Mouse (Mus musculus) liver, adult 2 months (tissue): ENCODE measurements around the gene Fgd3. TPM values are rescaled to one million over a fixed set of nuclear protein-coding genes. Genes with fewer than 3 reads are reported as not detected.

ENCODE experiments used
- DNase-seq: peaks from one replicate; pipeline ENCODE4 v3.0.0-alpha.2; 2011; ENCODE audit warnings: low read depth, low spot score; ENCODE audit errors: extremely low read depth
- H3K27ac ChIP-seq: fragments of 200-500 bp; replicated peaks from 2 replicates; pipeline ENCODE4 v1.5.1; 2012; ENCODE audit warnings: low read depth, mild to moderate bottlenecking, control low read depth, inconsistent platforms, low read length; ENCODE audit not compliant: insufficient read depth
- H3K27me3 ChIP-seq: fragments of 200-500 bp; 2 replicates; pipeline ENCODE4 v1.6.1; 2012; ENCODE audit warnings: mild to moderate bottlenecking, moderate library complexity, low read length, inconsistent platforms; ENCODE audit not compliant: control insufficient read depth, insufficient read depth
- H3K36me3 ChIP-seq: fragments of 200-500 bp; 2 replicates; pipeline ENCODE4 v1.6.1; 2012; ENCODE audit warnings: low read length, inconsistent platforms; ENCODE audit not compliant: control insufficient read depth, insufficient read depth
- H3K4me1 ChIP-seq: fragments of 200-500 bp; 2 replicates; pipeline ENCODE4 v1.6.1; 2011; ENCODE audit warnings: low read length; ENCODE audit not compliant: control insufficient read depth, insufficient read depth
- H3K4me3 ChIP-seq: fragments of 200-500 bp; 2 replicates; pipeline ENCODE4 v1.5.1; 2011; ENCODE audit warnings: low read depth, mild to moderate bottlenecking, control low read depth, low read length, moderate library complexity; ENCODE audit not compliant: insufficient read depth
- H3K79me2 ChIP-seq: fragments of 200-500 bp; 2 replicates; pipeline ENCODE4 v1.6.1; 2012; ENCODE audit warnings: inconsistent platforms, mild to moderate bottlenecking, low read length, moderate library complexity; ENCODE audit not compliant: control insufficient read depth, insufficient read depth
- H3K9ac ChIP-seq: fragments of 200-500 bp; 2 replicates; pipeline ENCODE4 v1.6.1; 2012; ENCODE audit warnings: low read depth, mild to moderate bottlenecking, control low read depth, inconsistent platforms, low read length
- CTCF ChIP-seq: fragments of 200-500 bp; IDR thresholded peaks from 2 replicates; pipeline ENCODE4 v1.5.1; 2011; ENCODE audit warnings: low read depth, low read length, control low read depth
- POLR2A ChIP-seq: fragments of 200-500 bp; IDR thresholded peaks from 2 replicates; pipeline ENCODE4 v1.6.1; 2011; ENCODE audit warnings: low read length, control low read depth; ENCODE audit not compliant: insufficient read depth; ENCODE audit errors: extremely low read depth
- WGBS: fragments of 180-500 bp; shearing (Covaris S2); methylation state at CpG from one replicate; pipeline ENCODE4 v1.1.7; 2018; 5-methylcytosine and 5-hydroxymethylcytosine counted together
- polyA plus RNA-seq: library from polyadenylated mRNA; depleted of rRNA; stranded (reverse); fragments of >200 nt; gene quantifications from 2 replicates; pipeline ENCODE4 v1.2.3, GENCODE M21; 2012
- total RNA-seq: library from RNA; depleted of rRNA; stranded (reverse); fragments of >200 nt; gene quantifications from 2 replicates; pipeline ENCODE4 v1.2.3, GENCODE M21; 2014

Fgd3 gene
- total and polyA plus RNA-seq, 2 experiments: 0.51 to 0.65 TPM

DNA sequence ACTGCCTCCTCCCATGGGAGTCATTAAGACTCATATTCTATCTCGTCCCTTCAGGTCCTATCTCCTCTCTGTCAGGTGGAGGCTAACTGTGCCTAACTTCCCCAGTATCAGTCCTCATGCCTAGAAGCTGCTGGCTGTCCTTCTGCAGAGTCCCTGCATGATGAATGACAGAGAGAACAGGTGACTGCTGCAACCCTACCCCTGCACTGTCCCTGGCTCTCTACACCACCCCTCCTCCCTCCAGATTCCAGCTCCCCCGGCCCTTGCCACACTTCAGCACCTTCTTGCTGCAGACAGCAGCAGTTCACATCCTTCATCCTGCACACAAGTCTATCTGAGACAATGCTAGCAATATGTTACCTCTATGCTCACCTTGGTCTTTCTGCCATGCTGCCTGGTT, 37.9 kb downstream of the Fgd3 start:
- TF ChIP-seq POLR2A: no peak
- no peak for TF ChIP-seq CTCF
- no peaks in the 10 kb centered on the region for H3K4me1 ChIP-seq
- no peak overlapping the region for H3K9ac ChIP-seq
- H3K79me2 ChIP-seq: no peaks in the 10 kb centered on the region
- no peaks in the 10 kb centered on the region for H3K36me3 ChIP-seq
- no peak overlapping the region for H3K27ac ChIP-seq
- H3K4me3 ChIP-seq: no peak overlapping the region
- no peak for DNase-seq
- WGBS: 44% methylated on average over 2 of the region's 2 CpGs
- H3K27me3 ChIP-seq: no peaks in the 10 kb centered on the region

- Histone ChIP-seq H3K4me3 (no peak overlapping the region), H3K27ac (no peak overlapping the region), H3K4me1 (no peaks in the 10 kb centered on the region), H3K36me3 (no peaks in the 10 kb centered on the region), H3K9ac (no peak overlapping the region), H3K79me2 (no peaks in the 10 kb centered on the region), H3K27me3 (no peaks in the 10 kb centered on the region)
- DNase-seq: peak; percentile 21
- TF ChIP-seq POLR2A (no peak), CTCF (peak; percentile 34; the same call in 1 of the 2 replicates)
- 68% methylated on average over 5 of the region's 5 CpGs for WGBS
These were observed 48.0 kb downstream of the Fgd3 start for GRCm38 (mm10) chr13:49271831-49272765.

DNA sequence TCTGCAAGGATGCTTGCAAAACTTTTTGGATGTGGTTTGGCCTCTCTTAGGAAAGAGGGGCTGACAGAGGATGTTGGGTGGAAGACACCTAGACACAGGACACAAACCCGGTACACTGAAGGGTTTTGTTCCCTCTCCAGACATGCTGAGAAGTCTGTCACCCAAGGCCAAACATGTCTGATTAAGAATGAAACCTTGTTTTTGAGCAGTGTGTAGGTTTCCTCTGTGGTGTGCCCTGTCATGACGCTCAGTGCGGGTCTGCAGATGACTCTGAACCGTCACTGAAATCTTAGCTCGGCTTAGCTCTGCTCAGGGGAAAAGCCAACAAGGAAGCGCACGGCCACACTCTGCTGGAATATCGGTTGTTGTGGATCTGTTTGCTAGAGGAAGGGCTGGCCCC, 49.6 kb downstream of the Fgd3 start:
- no peaks in the 10 kb centered on the region for H3K36me3 ChIP-seq
- H3K79me2 ChIP-seq: no peaks in the 10 kb centered on the region
- H3K4me3 ChIP-seq: no peak overlapping the region
- H3K4me1 ChIP-seq: no peaks in the 10 kb centered on the region
- DNase-seq: no peak
- no peak for TF ChIP-seq CTCF
- no peak for TF ChIP-seq POLR2A
- WGBS: 81% methylated on average over 8 of the region's 8 CpGs
- no peaks in the 10 kb centered on the region for H3K27me3 ChIP-seq
- no peak overlapping the region for H3K9ac ChIP-seq
- H3K27ac ChIP-seq: no peak overlapping the region

GRCm38 (mm10) chr13:49267645-49268044, 52.5 kb downstream of the Fgd3 start:
- Histone ChIP-seq H3K27ac (no peak overlapping the region), H3K79me2 (no peaks in the 10 kb centered on the region), H3K9ac (no peak overlapping the region), H3K27me3 (no peaks in the 10 kb centered on the region), H3K36me3 (no peaks in the 10 kb centered on the region), H3K4me1 (no peaks in the 10 kb centered on the region), H3K4me3 (no peak overlapping the region)
- no peak for DNase-seq
- TF ChIP-seq POLR2A (no peak), CTCF (no peak)
- 43% methylated on average over 2 of the region's 2 CpGs for WGBS

GRCm38 (mm10) chr13:49260036-49260722, 59.9 kb downstream of the Fgd3 start:
- no peak for DNase-seq
- Histone ChIP-seq H3K36me3 (no peaks in the 10 kb centered on the region), H3K9ac (no peak overlapping the region), H3K27ac (no peak overlapping the region), H3K79me2 (no peaks in the 10 kb centered on the region), H3K4me3 (no peak overlapping the region), H3K4me1 (no peaks in the 10 kb centered on the region), H3K27me3 (no peaks in the 10 kb centered on the region)
- WGBS: 76% methylated on average over 15 of the region's 15 CpGs
- TF ChIP-seq POLR2A: no peak
- no peak for TF ChIP-seq CTCF
